Mouse (Mus musculus) heart, postnatal 14 days (tissue): ENCODE data around the gene Pmpca. TPM values are rescaled to one million over a fixed set of nuclear protein-coding genes. Genes with fewer than 3 reads are reported as not detected.

Source experiments
- total RNA-seq, 2 experiments: library from RNA; stranded (reverse); gene quantifications; 2 replicates each; pipeline ENCODE4 v1.2.3; 2021

Pmpca gene
- total RNA-seq, 2 experiments from 2014 or later = 118 to 121 TPM

Other genes with a start within 250 kb of the Pmpca start
- gene Lhx3, start 181.1 kb upstream of the Pmpca start, total RNA-seq = not detected
- gene Qsox2, start 151.8 kb upstream of the Pmpca start, total RNA-seq = 10 to 100 TPM; 13.8 to 16.1 TPM
- gene Ccdc187, start 94.8 kb upstream of the Pmpca start, total RNA-seq = under 1 TPM; 0.10 to 0.17 TPM
- 100 to 1,000 TPM; 200 to 237 TPM for gene Gpsm1, start 73.8 kb upstream of the Pmpca start, total RNA-seq
- gene Dnlz, start 37.2 kb upstream of the Pmpca start, total RNA-seq = 10 to 100 TPM; 15.5 to 16.3 TPM
- gene Card9, start 28.4 kb upstream of the Pmpca start, total RNA-seq = 1 to 10 TPM; 1.3 to 1.5 TPM
- gene Snapc4, start 8.7 kb upstream of the Pmpca start, total RNA-seq = 10 to 100 TPM; 11.8 to 13.3 TPM
- gene Entr1, start within 50 bp of the Pmpca start, total RNA-seq = 10 to 100 TPM; 55.4 to 58.6 TPM
- gene Inpp5e, start 19.9 kb downstream of the Pmpca start, total RNA-seq = 10 to 100 TPM; 15.6 to 15.9 TPM
- gene Sec16a, start 55.9 kb downstream of the Pmpca start, total RNA-seq = 10 to 100 TPM; 37.4 to 40.5 TPM
- gene Notch1, start 127.3 kb downstream of the Pmpca start, total RNA-seq = 10 to 100 TPM; 43.8 to 49.4 TPM
- gene Egfl7, start 190.7 kb downstream of the Pmpca start, total RNA-seq = 100 to 1,000 TPM; 224 to 237 TPM
- gene Gm20532, start 197.3 kb downstream of the Pmpca start, total RNA-seq = not detected
- 10 to 100 TPM; 47.8 to 51.8 TPM for gene Agpat2, start 215.1 kb downstream of the Pmpca start, total RNA-seq
- 10 to 100 TPM; 15.4 to 17.0 TPM for gene Fam69b, start 239.1 kb downstream of the Pmpca start, total RNA-seq